Mouse (Mus musculus) megakaryocyte, embryonic 14.5 days (primary cell): ENCODE results near the gene Ngef.

ENCODE experiments used
- FLI1 ChIP-seq: IDR thresholded peaks from 2 replicates; pipeline ENCODE4 v1.6.1; 2012; ENCODE audit warnings: low read length, inconsistent platforms, mixed read lengths
- GATA1 ChIP-seq: IDR thresholded peaks from 3 replicates; pipeline ENCODE4 v1.6.1; 2012; ENCODE audit warnings: mixed read lengths, low read length, inconsistent platforms, borderline replicate concordance

DNA sequence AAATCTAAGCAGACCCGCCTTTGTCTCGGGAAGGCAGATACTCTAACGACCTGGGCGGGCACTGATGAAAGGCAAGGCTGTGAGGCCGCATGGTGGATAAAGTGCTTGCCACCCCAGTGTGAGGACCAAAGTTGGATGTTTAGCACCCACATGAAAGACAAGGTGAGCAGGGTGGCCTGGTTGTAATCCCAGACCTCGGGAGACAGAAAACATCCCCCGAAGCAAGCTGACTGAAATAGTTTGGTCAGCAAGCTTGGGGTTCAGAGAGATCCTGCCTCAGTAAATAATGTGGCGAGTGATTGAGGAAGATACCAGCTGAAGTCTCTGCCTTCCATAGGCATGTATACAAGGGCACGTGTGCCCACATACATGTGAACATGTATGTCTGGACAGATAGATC lies 106.2 kb downstream of the Ngef start:
- TF ChIP-seq GATA1 (no peak; the same call in 2 of the 3 replicates), FLI1 (no peak)
